Mouse (Mus musculus) Muller cell, postnatal 12 days (primary cell): ENCODE measurements at regions not wholly inside any gene's neighbourhood (a gene's known extent, or its start where the extent isn't known, plus 50 kb on each side); places are given as distances from the start of the nearest gene placed in this dataset.

Source experiments
- DNase-seq: peaks from one replicate; pipeline ENCODE4 v3.0.0-alpha.2; 2015; ENCODE audit errors: inconsistent ontology term

- DNase-seq: no peak
These were observed 106.6 kb upstream of the Lipc start for GRCm38 (mm10) chr9:71058655-71059054.

- DNase-seq: no peak
These were observed 104.8 kb upstream of the Lipc start for GRCm38 (mm10) chr9:71056836-71057235.

DNA sequence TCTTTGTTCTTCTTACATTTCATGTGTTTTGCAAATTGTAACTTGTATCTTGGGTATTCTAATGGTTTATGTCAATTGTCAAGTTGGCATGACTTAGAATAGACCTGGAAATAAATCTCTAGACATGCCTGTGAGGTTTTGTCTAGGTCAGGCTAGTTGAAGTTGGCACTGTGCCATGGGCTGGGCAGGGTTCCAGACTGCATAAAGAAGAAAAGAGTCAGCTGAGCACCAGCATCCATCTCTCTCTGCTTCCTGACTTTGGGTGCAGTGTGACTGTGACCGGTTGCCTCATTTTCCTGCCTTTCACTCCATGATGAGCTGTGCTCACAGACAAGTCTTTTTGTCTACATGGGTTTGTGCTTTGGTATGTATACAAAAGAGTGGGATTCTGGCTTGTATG, 91.9 kb upstream of the Lipc start:
- DNase-seq: peak; percentile 60

DNA sequence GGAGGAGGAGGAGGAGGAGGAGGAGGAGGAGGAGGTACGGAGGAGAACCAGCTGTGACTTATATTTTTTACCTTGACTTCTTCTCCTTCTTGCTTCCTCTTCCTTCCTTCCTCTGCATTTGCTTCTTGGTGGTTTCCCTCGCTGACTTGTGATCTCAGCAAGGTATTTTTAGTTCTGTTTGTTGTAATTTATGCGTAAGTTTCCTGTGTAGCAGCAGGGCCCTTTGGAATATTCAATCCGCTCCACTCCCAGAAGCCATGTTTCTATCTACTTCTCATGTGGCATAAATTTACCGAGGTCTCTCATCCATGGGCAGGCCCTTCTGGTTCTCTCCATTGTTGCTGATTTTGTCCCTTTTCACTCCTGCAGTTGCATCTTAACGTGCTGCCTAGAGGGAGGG, 83.3 kb upstream of the Lipc start:
- no peak for DNase-seq

- peak; percentile 93 for DNase-seq
These were observed 80.1 kb upstream of the Lipc start for GRCm38 (mm10) chr9:71032156-71032555.

- no peak for DNase-seq
These were observed 78.3 kb upstream of the Lipc start for GRCm38 (mm10) chr9:71030203-71030921.

DNA sequence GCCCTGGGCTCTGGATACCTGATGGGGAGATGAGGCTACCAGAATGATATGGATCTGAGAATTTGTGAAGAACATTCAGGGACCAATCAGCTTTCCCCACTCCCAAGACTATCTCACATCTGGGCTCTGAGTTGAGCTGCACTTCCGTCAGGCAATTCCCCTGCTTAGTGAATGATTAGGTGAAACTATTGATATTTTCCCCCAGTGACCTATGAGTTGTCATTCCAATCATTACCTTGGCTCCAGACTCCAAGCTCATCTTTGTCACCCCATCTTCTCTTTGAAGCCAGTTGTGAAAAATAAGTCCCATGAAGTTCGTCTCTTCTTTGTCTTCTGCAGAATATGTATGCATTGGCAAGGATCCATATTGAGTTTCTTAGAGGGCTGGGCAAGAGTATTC, 76.1 kb upstream of the Lipc start:
- no peak for DNase-seq

GRCm38 (mm10) chr9:71027626-71028025, 75.6 kb upstream of the Lipc start:
- DNase-seq: no peak

- peak; percentile 84 for DNase-seq
These were observed 73.2 kb upstream of the Lipc start for GRCm38 (mm10) chr9:71025196-71025595.

GRCm38 (mm10) chr9:71018206-71018605, 66.2 kb upstream of the Lipc start:
- no peak for DNase-seq

DNA sequence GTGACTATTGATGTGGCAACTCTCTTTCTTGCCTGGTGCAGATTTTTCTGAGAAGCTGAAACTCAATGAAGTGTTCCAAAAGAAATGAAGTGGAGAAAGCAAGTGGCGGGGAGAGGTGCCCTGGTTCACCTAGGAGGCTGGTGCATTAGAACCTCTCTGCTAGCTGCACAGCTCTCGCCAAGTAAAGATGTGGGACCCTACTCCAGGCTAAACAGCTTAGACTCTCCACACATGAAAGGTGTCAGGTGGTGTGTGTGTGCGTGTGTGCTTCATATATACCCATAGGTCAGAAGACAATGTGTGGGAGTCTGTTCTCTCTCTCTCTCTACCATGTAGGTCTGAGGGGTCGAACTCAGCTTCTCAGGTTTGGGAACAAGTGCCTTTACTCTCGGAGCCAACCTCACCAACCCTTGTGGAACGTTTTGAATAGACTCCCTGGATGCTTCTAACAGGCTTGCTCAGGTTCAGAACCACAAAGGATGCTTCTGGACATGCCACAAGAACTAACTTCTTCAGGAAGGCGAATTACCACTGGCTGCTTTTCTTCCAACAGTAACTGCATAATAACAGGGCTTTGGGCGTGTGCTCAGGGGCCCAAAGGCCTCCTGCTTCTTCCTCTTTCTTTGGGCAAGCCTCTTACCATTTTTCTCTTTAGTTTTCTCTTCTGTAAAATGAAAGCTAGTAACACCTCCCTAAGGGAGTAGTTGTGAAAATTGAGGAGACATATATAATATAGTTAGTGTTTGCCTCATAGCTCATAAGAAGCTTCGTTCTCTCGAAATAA, 65.6 kb upstream of the Lipc start:
- DNase-seq: no peak

- no peak for DNase-seq
These were observed 63.9 kb upstream of the Lipc start for GRCm38 (mm10) chr9:71015942-71016341.

- no peak for DNase-seq
These were observed 63.4 kb upstream of the Lipc start for GRCm38 (mm10) chr9:71015400-71015799.

GRCm38 (mm10) chr9:71012399-71012798, 60.4 kb upstream of the Lipc start:
- no peak for DNase-seq

GRCm38 (mm10) chr9:71004631-71005030, 52.6 kb upstream of the Lipc start:
- no peak for DNase-seq
